Mouse (Mus musculus) lung, postnatal 0 days (tissue): Measurements from ENCODE around the gene Kif13a. TPM values are rescaled to one million over a fixed set of nuclear protein-coding genes. Genes with fewer than 3 reads are reported as not detected.

Experiments
- ATAC-seq: fragments of 200-750 bp; cut with Nextera tagmentation; 2 replicates; pipeline ENCODE4 v1.8.0; 2017; ENCODE audit warnings: moderate library complexity
- DNase-seq: peaks from one replicate; pipeline ENCODE4 v3.0.0-alpha.2; 2016; ENCODE audit warnings: low spot score
- H3K27ac ChIP-seq: fragments of 300-500 bp; sonication (generic); 2 replicates; pipeline ENCODE4 v1.5.1; 2014; ENCODE audit warnings: antibody characterized with exemption, mild to moderate bottlenecking, low read length, mixed read lengths
- H3K27me3 ChIP-seq: fragments of 300-500 bp; sonication (generic); replicated peaks from 2 replicates; pipeline ENCODE4 v1.6.1; 2014; ENCODE audit warnings: low read length, mixed read lengths; ENCODE audit not compliant: insufficient read depth
- H3K36me3 ChIP-seq: fragments of 300-500 bp; sonication (generic); 2 replicates; pipeline ENCODE4 v1.6.1; 2014; ENCODE audit warnings: low read length, mixed read lengths; ENCODE audit not compliant: insufficient read depth
- H3K4me1 ChIP-seq: fragments of 300-500 bp; sonication (generic); 2 replicates; pipeline ENCODE4 v1.6.1; 2014; ENCODE audit warnings: antibody characterized with exemption, low read depth, low read length, mixed read lengths; ENCODE audit not compliant: insufficient read depth
- H3K4me2 ChIP-seq: fragments of 300-500 bp; sonication (generic); replicated peaks from 2 replicates; pipeline ENCODE4 v1.6.1; 2014; ENCODE audit warnings: low read depth, mild to moderate bottlenecking, low read length, moderate library complexity, mixed read lengths
- H3K4me3 ChIP-seq: fragments of 300-500 bp; sonication (generic); 2 replicates; pipeline ENCODE4 v1.5.1; 2014; ENCODE audit warnings: low read depth, low read length
- H3K9ac ChIP-seq: fragments of 300-500 bp; sonication (generic); replicated peaks from 2 replicates; pipeline ENCODE4 v1.6.1; 2014; ENCODE audit warnings: low read depth, mild to moderate bottlenecking
- H3K9me3 ChIP-seq: fragments of 300-500 bp; sonication (generic); 2 replicates; pipeline ENCODE4 v1.6.1; 2016; ENCODE audit warnings: low read length, mixed read lengths
- CTCF ChIP-seq: IDR thresholded peaks from 2 replicates; pipeline ENCODE4 v1.5.1; 2016; ENCODE audit warnings: antibody characterized with exemption, mild to moderate bottlenecking
- EP300 ChIP-seq: IDR thresholded peaks from 2 replicates; pipeline ENCODE4 v1.6.1; 2016; ENCODE audit warnings: antibody characterized with exemption, mild to moderate bottlenecking, control low read depth
- WGBS: fragments of 180-500 bp; shearing (Covaris S2); extraction: QIAGEN DNeasy Blood & Tissue Kit; methylation state at CpG from one replicate; pipeline ENCODE4 v1.1.7; 2014; 5-methylcytosine and 5-hydroxymethylcytosine counted together
- polyA plus RNA-seq: library from polyadenylated mRNA; unstranded; fragments of >200 nt; fragmentation: Nextera tagmentation; extraction: Ambion mirVana; gene quantifications from 2 replicates; pipeline ENCODE4 v1.2.1, GENCODE M21; 2015

The Kif13a gene
- polyA plus RNA-seq, 1 experiment from 2014 or later = 30.5 TPM

DNA sequence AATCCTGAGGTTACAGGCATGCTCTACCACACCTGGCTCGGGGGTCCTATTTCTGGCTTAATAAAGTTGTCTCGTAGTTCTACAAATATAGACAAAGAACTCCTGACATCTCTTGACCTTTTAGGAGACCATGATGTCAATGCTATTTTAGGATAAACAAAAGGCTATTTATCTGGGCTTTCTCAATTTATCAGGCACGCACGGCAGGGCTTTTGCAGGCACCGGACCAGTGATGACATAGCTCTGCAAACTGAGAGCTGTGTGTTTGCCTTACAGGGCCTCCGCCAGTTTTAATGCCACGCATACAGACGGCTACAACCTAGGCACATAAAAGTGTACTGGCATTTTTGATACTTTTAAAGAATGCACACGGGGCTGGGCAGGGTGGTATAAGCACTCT, 118.0 kb downstream of the Kif13a start:
- peaks cover 40% of the 10 kb centered on the region for H3K36me3 ChIP-seq
- no peak overlapping the region for H3K27ac ChIP-seq
- no peak for ATAC-seq
- no peaks in the 10 kb centered on the region for H3K27me3 ChIP-seq
- no peaks in the 10 kb centered on the region for H3K9me3 ChIP-seq
- no peak for DNase-seq
- TF ChIP-seq CTCF = no peak
- no peak for TF ChIP-seq EP300
- WGBS = 68% methylated on average over 9 of the region's 9 CpGs
- no peaks in the 10 kb centered on the region for H3K4me1 ChIP-seq
- no peak overlapping the region for H3K4me3 ChIP-seq
- H3K4me2 ChIP-seq = no peak overlapping the region
- no peak overlapping the region for H3K9ac ChIP-seq

DNA sequence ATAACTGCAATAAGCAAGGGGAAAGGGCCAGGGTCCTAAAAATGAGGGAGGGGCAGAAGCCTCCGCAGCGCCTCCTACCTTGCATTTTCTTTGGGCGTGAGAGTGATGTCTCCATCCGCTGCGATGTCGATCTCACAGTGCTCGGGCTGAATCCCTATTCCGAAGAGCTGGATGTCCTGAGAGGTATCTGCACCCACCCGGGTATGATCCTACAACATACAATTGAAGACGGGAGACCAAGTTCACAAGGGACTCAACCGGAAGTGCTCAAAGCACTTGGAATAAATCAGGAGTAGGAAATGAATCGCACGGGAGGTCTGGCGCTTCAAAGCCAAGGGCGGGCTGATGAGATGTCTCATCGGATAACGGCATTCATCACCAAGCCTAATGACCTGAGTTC, 119.1 kb downstream of the Kif13a start:
- Histone ChIP-seq H3K9me3 (no peaks in the 10 kb centered on the region), H3K4me1 (no peaks in the 10 kb centered on the region), H3K4me2 (no peak overlapping the region), H3K27ac (no peak overlapping the region), H3K27me3 (no peaks in the 10 kb centered on the region), H3K36me3 (peaks cover 40% of the 10 kb centered on the region), H3K9ac (no peak overlapping the region), H3K4me3 (no peak overlapping the region)
- DNase-seq = no peak
- 94% methylated on average over 17 of the region's 17 CpGs for WGBS
- no peak for ATAC-seq
- TF ChIP-seq EP300 = no peak
- no peak for TF ChIP-seq CTCF

DNA sequence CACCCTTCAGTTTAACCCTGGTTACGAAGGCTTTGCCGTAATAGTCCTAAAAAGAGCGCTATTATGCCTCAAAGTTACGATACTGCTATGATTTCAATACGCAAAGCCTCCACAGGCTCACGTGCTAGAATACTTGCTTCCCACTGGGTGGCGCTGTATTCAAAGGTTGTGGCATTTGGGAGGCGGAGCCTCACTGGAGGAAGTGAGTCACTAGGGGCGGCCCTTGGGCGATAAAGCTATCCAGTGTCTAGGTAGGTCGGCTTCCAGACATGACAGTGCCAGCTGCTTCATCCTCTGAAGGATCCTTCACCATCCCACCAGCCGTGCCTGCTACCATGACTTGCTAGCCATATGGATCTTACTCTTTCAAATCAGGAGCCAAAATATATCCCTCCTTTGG, 119.6 kb downstream of the Kif13a start:
- DNase-seq (peak; percentile 63), ATAC-seq (peak; percentile 54)
- H3K9me3 ChIP-seq = no peaks in the 10 kb centered on the region
- H3K9ac ChIP-seq = no peak overlapping the region
- TF ChIP-seq CTCF (peak; percentile 72), EP300 (no peak)
- no peaks in the 10 kb centered on the region for H3K27me3 ChIP-seq
- H3K4me1 ChIP-seq = no peaks in the 10 kb centered on the region
- H3K36me3 ChIP-seq = peaks cover 39% of the 10 kb centered on the region
- 92% methylated on average over 12 of the region's 12 CpGs for WGBS
- no peak overlapping the region for H3K4me3 ChIP-seq
- H3K4me2 ChIP-seq = no peak overlapping the region
- H3K27ac ChIP-seq = no peak overlapping the region

DNA sequence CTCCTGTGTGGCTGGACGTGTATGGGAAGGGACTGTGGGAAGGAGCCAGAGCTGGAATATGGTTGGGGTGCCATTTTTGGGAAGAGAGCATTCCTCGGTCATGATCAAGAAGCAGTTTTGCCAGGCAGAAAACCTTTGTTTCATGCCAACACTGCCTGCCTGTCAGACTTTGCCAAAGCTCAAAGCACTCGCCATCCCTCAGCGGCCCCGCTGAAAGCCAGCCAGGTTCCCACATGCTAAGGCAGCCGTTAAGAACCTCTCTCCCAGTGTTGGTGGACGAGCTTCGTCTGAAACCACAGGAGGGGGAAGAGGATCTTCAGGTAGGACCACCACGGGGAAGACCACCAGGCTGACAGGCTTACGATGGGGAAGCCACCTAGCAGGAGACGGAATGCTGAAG, 121.8 kb downstream of the Kif13a start:
- TF ChIP-seq CTCF (no peak), EP300 (no peak)
- ATAC-seq (no peak), DNase-seq (no peak)
- no peak overlapping the region for H3K27ac ChIP-seq
- 85% methylated on average over 11 of the region's 11 CpGs for WGBS
- peaks cover 22% of the 10 kb centered on the region for H3K36me3 ChIP-seq
- no peak overlapping the region for H3K4me3 ChIP-seq
- H3K9ac ChIP-seq = no peak overlapping the region
- no peaks in the 10 kb centered on the region for H3K9me3 ChIP-seq
- no peaks in the 10 kb centered on the region for H3K4me1 ChIP-seq
- H3K4me2 ChIP-seq = no peak overlapping the region
- no peaks in the 10 kb centered on the region for H3K27me3 ChIP-seq

DNA sequence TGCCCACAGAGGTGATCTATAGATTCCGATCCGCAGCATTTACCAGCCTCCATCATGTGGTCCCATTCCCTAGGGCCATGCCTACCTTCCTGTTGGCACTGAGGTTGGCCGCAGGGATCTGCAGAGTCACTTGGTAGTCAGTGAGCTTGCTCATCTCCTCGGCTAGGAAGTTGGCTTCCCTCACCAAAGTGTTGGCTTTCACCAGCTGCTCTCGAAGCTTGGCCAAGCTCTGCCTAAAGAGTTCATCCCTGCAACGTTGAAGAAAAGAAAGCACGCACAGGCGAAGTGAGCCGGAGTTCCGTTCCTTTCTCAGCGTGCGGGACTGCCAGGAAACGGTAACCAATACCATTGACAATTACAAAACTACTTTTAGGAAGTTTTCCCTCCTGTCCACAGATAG, 128.5 kb downstream of the Kif13a start:
- ATAC-seq (no peak), DNase-seq (no peak)
- Histone ChIP-seq H3K27ac (no peak overlapping the region), H3K4me2 (no peak overlapping the region), H3K36me3 (peaks cover 14% of the 10 kb centered on the region), H3K9me3 (no peaks in the 10 kb centered on the region), H3K9ac (no peak overlapping the region), H3K27me3 (no peaks in the 10 kb centered on the region), H3K4me3 (no peak overlapping the region), H3K4me1 (no peaks in the 10 kb centered on the region)
- 93% methylated on average over 13 of the region's 13 CpGs for WGBS
- TF ChIP-seq EP300 = no peak
- no peak for TF ChIP-seq CTCF

DNA sequence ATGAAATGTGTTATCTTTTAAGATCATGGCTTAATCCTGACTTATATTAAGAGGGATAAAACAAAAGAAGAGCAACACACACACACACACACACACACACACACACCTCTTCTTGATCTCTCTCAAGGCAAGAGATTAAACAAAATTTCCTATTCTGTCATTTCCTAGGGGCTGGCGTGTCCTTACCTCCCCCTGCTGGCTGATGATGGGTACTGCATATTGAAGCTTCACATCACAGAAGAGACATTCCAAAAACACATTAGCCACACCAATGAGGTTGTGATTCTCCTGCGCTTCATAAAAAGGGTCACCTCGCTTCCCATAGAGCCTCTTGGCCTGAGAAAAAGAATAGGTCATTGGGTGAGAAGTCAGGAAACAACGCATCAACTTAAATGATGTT, 131.5 kb downstream of the Kif13a start:
- no peak overlapping the region for H3K27ac ChIP-seq
- TF ChIP-seq CTCF (peak; percentile 97), EP300 (no peak)
- H3K27me3 ChIP-seq = no peaks in the 10 kb centered on the region
- no peaks in the 10 kb centered on the region for H3K9me3 ChIP-seq
- peaks cover 26% of the 10 kb centered on the region; the same call in 1 of the 2 replicates for H3K36me3 ChIP-seq
- WGBS = 31% methylated on average over 4 of the region's 4 CpGs
- no peak overlapping the region for H3K9ac ChIP-seq
- ATAC-seq (no peak), DNase-seq (peak; percentile 76)
- H3K4me1 ChIP-seq = no peaks in the 10 kb centered on the region
- no peak overlapping the region for H3K4me2 ChIP-seq
- H3K4me3 ChIP-seq = no peak overlapping the region

DNA sequence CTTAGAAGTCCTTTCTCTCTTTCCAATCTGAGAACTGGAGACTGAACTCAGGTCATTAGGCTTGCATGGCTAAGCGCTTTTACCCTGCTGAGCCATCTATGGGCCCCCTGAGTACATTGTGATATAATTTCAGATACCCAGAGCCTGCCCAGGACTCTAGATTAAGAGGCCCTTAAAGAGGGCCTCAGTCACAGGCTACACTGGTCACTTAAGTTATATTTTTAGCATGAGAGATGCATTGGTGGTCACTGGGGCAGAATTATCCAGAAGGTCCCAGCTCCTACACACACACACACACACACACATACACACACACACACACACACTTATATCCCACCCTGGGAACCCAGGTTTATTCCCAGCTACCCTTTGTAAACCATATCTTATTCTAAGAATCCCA, 133.3 kb downstream of the Kif13a start:
- Histone ChIP-seq H3K4me3 (no peak overlapping the region), H3K4me2 (no peak overlapping the region), H3K36me3 (peaks cover 34% of the 10 kb centered on the region; the same call in 1 of the 2 replicates), H3K9ac (no peak overlapping the region), H3K27ac (no peak overlapping the region), H3K4me1 (no peaks in the 10 kb centered on the region), H3K9me3 (no peaks in the 10 kb centered on the region), H3K27me3 (no peaks in the 10 kb centered on the region)
- DNase-seq = no peak
- no peak for TF ChIP-seq EP300
- no peak for TF ChIP-seq CTCF
- no peak for ATAC-seq
- WGBS = 100% methylated on average over 1 of the region's 1 CpGs
